Mouse (Mus musculus) MEL (cell line): ENCODE results near the gene Myo5a.

ENCODE experiments used
- CTCF ChIP-seq, 3 experiments: IDR thresholded peaks in 2 of 3; conservative IDR thresholded peaks in 1 of 3; 2 replicates each; pipeline ENCODE4 v1.5.1; 2011 to 2012; ENCODE audit warnings: low read length in 3 of 3, low read depth in 2 of 3, mild to moderate bottlenecking in 2 of 3, improper control_type of control experiment in 1 of 3, inconsistent platforms in 1 of 3, mixed read lengths in 1 of 3, moderate library complexity in 1 of 3; ENCODE audit not compliant: control insufficient read depth in 1 of 3, insufficient read depth in 1 of 3, poor library complexity in 1 of 3, severe bottlenecking in 1 of 3
- EP300 ChIP-seq, 2 experiments: IDR thresholded peaks; 2 replicates each; pipeline ENCODE4 v1.6.1; 2011; ENCODE audit warnings: improper control_type of control experiment in 2 of 2, low read length in 2 of 2, low read depth in 1 of 2, mild to moderate bottlenecking in 1 of 2
- JUND ChIP-seq: IDR thresholded peaks from 2 replicates; pipeline ENCODE4 v1.6.1; 2011; ENCODE audit warnings: low read depth, mild to moderate bottlenecking, improper control_type of control experiment, low read length
- MAX ChIP-seq: IDR thresholded peaks from 2 replicates; pipeline ENCODE4 v1.6.1; 2011; ENCODE audit warnings: low read length, improper control_type of control experiment
- MYC ChIP-seq: IDR thresholded peaks from 2 replicates; pipeline ENCODE4 v1.6.1; 2011; ENCODE audit warnings: low read depth, mild to moderate bottlenecking, low read length, improper control_type of control experiment, moderate library complexity
- NRF1 ChIP-seq: IDR thresholded peaks from 2 replicates; pipeline ENCODE4 v1.6.1; 2014; ENCODE audit warnings: low read depth, mild to moderate bottlenecking, inconsistent platforms, low read length, improper control_type of control experiment, moderate library complexity; ENCODE audit not compliant: poor library complexity, insufficient read depth, severe bottlenecking
- POLR2A ChIP-seq, 2 experiments: IDR thresholded peaks; 2 replicates each; pipeline ENCODE4 v1.6.1; 2011 to 2012; ENCODE audit warnings: low read length in 2 of 2, mild to moderate bottlenecking in 2 of 2, control low read depth in 1 of 2, improper control_type of control experiment in 1 of 2, low read depth in 1 of 2, moderate library complexity in 1 of 2; ENCODE audit not compliant: control insufficient read depth in 1 of 2, insufficient read depth in 1 of 2, poor library complexity in 1 of 2
- POLR2AphosphoS2 ChIP-seq: IDR thresholded peaks from 2 replicates; pipeline ENCODE4 v1.6.1; 2011; ENCODE audit warnings: low read length, improper control_type of control experiment
- USF1 ChIP-seq: IDR thresholded peaks from 2 replicates; pipeline ENCODE4 v1.6.1; 2014; ENCODE audit warnings: low read depth, mild to moderate bottlenecking, inconsistent platforms, low read length, improper control_type of control experiment, moderate library complexity
- USF2 ChIP-seq, 2 experiments: IDR thresholded peaks; 2 replicates each; pipeline ENCODE4 v1.6.1; 2011 to 2012; ENCODE audit warnings: improper control_type of control experiment in 2 of 2, low read length in 2 of 2, borderline replicate concordance in 1 of 2, inconsistent platforms in 1 of 2, low read depth in 1 of 2, mild to moderate bottlenecking in 1 of 2; ENCODE audit not compliant: insufficient read depth in 1 of 2
- ZC3H11A ChIP-seq: IDR thresholded peaks from 2 replicates; pipeline ENCODE4 v1.6.1; 2012; ENCODE audit warnings: low read depth, mild to moderate bottlenecking, inconsistent platforms, low read length, improper control_type of control experiment
- ZKSCAN1 ChIP-seq: IDR thresholded peaks from 2 replicates; pipeline ENCODE4 v1.6.1; 2012; ENCODE audit warnings: low read depth, mild to moderate bottlenecking, inconsistent platforms, low read length, improper control_type of control experiment, moderate library complexity
- ZMIZ1 ChIP-seq: IDR thresholded peaks from 2 replicates; pipeline ENCODE4 v1.6.1; 2012; ENCODE audit warnings: low read depth, mild to moderate bottlenecking, inconsistent platforms, low read length, improper control_type of control experiment, moderate library complexity

DNA sequence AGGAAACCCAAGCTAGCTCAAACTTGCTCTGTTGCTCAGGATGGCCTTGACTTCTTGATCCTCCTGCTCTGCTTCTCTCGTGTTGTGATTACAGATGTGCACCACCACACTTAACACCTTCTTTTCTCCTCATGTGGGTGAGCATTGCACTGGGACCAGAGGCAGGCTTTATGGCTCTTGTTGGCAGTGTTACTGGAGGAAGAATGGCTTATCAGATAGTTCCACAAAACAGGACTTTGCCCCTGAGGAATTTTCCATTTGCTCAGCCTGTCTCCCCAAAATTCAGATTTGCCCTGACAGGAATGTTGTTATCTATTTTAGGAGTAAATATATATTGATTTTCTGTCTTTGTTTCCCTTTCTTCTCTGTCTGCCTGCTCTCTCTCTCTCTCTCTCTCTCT is 36.1 kb upstream of the Myo5a start:
- no peak for TF ChIP-seq POLR2A (IDR thresholded peaks at IDR 0.05; ENCODE audit: control insufficient read depth in 1 of 2, insufficient read depth in 1 of 2, low read depth in 1 of 2, low read length in 2 of 2, poor library complexity in 1 of 2)
- no peak for TF ChIP-seq CTCF (IDR thresholded peaks at IDR 0.05 in 2 of 3, conservative IDR thresholded peaks at IDR 0.05 in 1 of 3; ENCODE audit: control insufficient read depth in 1 of 3, insufficient read depth in 1 of 3, low read depth in 2 of 3, low read length in 3 of 3, poor library complexity in 1 of 3, severe bottlenecking in 1 of 3)
- no peak for TF ChIP-seq ZMIZ1
- TF ChIP-seq POLR2AphosphoS2, result no peak
- no peak for TF ChIP-seq NRF1
- no peak for TF ChIP-seq USF2 (IDR thresholded peaks at IDR 0.05; ENCODE audit: borderline replicate concordance in 1 of 2, insufficient read depth in 1 of 2, low read depth in 1 of 2, low read length in 2 of 2)
- TF ChIP-seq ZC3H11A, result no peak
- no peak for TF ChIP-seq ZKSCAN1
- no peak for TF ChIP-seq USF1
- TF ChIP-seq EP300 (IDR thresholded peaks at IDR 0.05; ENCODE audit: low read depth in 1 of 2, low read length in 2 of 2), result no peak
- no peak for TF ChIP-seq JUND
- TF ChIP-seq MYC, result no peak
- TF ChIP-seq MAX, result no peak
